Mouse (Mus musculus) CH12.LX (cell line): ENCODE measurements around the gene Rhbdf2. TPM values are rescaled to one million over a fixed set of nuclear protein-coding genes. Genes with fewer than 3 reads are reported as not detected.

Source experiments
- DNase-seq: peaks from one replicate; pipeline ENCODE4 v3.0.0-alpha.2; 2013; ENCODE audit errors: extremely low read depth
- H3K27ac ChIP-seq: 2 replicates; pipeline ENCODE4 v1.5.1; 2012; ENCODE audit warnings: low read depth, mild to moderate bottlenecking, control low read depth, moderate library complexity; ENCODE audit not compliant: insufficient read depth
- H3K27me3 ChIP-seq: replicated peaks from 2 replicates; pipeline ENCODE3; 2012; ENCODE audit warnings: inconsistent platforms
- H3K36me3 ChIP-seq, 2 experiments: replicated peaks in 1 of 2; 2 replicates each; pipeline versions ENCODE3 to v1.6.1; 2012; ENCODE audit warnings: inconsistent platforms in 1 of 2, low read length in 1 of 2, mild to moderate bottlenecking in 1 of 2, mixed read lengths in 1 of 2, moderate library complexity in 1 of 2; ENCODE audit not compliant: control insufficient read depth in 1 of 2, insufficient read depth in 1 of 2
- H3K4me1 ChIP-seq, 2 experiments: 2 replicates each; pipeline ENCODE4 v1.6.1; 2012; ENCODE audit warnings: inconsistent platforms in 1 of 2, moderate library complexity in 1 of 2; ENCODE audit not compliant: insufficient read depth in 2 of 2, control insufficient read depth in 1 of 2
- H3K4me2 ChIP-seq: 2 replicates; pipeline ENCODE4 v1.6.1; 2012; ENCODE audit warnings: low read depth, mild to moderate bottlenecking, control low read depth; ENCODE audit not compliant: poor library complexity, insufficient read depth, severe bottlenecking
- H3K4me3 ChIP-seq, 3 experiments: fragments of 150-350 bp in 1 of 3; sonication (generic) in 1 of 3; replicated peaks in 1 of 3; 2 replicates each; pipeline versions ENCODE3 to v1.5.1; 2011 to 2012; ENCODE audit warnings: low read depth in 2 of 3, low read length in 2 of 3, mild to moderate bottlenecking in 2 of 3, moderate library complexity in 2 of 3, control low read depth in 1 of 3, improper control_type of control experiment in 1 of 3, inconsistent platforms in 1 of 3, mixed read lengths in 1 of 3; ENCODE audit not compliant: poor library complexity in 1 of 3
- H3K79me2 ChIP-seq: replicated peaks from 2 replicates; pipeline ENCODE4 v1.6.1; 2012; ENCODE audit warnings: mild to moderate bottlenecking, moderate library complexity; ENCODE audit not compliant: control insufficient read depth, poor library complexity, insufficient read depth, severe bottlenecking; ENCODE audit errors: extremely low read depth
- H3K9ac ChIP-seq: 2 replicates; pipeline ENCODE4 v1.6.1; 2012; ENCODE audit warnings: low read depth, mild to moderate bottlenecking, control low read depth, moderate library complexity; ENCODE audit not compliant: insufficient read depth
- H3K9me3 ChIP-seq: replicated peaks from 2 replicates; pipeline ENCODE3; 2012; ENCODE audit warnings: low read length, inconsistent platforms, mixed read lengths
- BHLHE40 ChIP-seq: IDR thresholded peaks from 2 replicates; pipeline ENCODE4 v1.6.1; 2011; ENCODE audit warnings: mild to moderate bottlenecking, low read depth, low read length, improper control_type of control experiment
- CHD2 ChIP-seq: IDR thresholded peaks from 2 replicates; pipeline ENCODE4 v1.6.1; 2011; ENCODE audit warnings: low read length, improper control_type of control experiment
- CTCF ChIP-seq, 2 experiments: IDR thresholded peaks in 1 of 2; conservative IDR thresholded peaks in 1 of 2; 2 replicates each; pipeline ENCODE4 v1.5.1; 2011 to 2012; ENCODE audit warnings: low read depth in 2 of 2, low read length in 2 of 2, improper control_type of control experiment in 1 of 2, inconsistent platforms in 1 of 2, mild to moderate bottlenecking in 1 of 2, moderate library complexity in 1 of 2
- ELF1 ChIP-seq: IDR thresholded peaks from 2 replicates; pipeline ENCODE4 v1.6.1; 2014; ENCODE audit warnings: low read depth, mild to moderate bottlenecking, inconsistent platforms, low read length, improper control_type of control experiment
- ETS1 ChIP-seq: conservative IDR thresholded peaks from 2 replicates; pipeline ENCODE4 v1.6.1; 2012; ENCODE audit warnings: low read depth, mild to moderate bottlenecking, inconsistent platforms, low read length, improper control_type of control experiment, moderate library complexity
- HCFC1 ChIP-seq: IDR thresholded peaks from 2 replicates; pipeline ENCODE4 v1.6.1; 2012; ENCODE audit warnings: low read depth, mild to moderate bottlenecking, inconsistent platforms, low read length, improper control_type of control experiment
- IRF4 ChIP-seq: IDR thresholded peaks from 2 replicates; pipeline ENCODE4 v1.6.1; 2014; ENCODE audit warnings: low read depth, mild to moderate bottlenecking, inconsistent platforms, low read length, improper control_type of control experiment
- MAX ChIP-seq: IDR thresholded peaks from 2 replicates; pipeline ENCODE4 v1.6.1; 2011; ENCODE audit warnings: low read length, improper control_type of control experiment
- MEF2A ChIP-seq: IDR thresholded peaks from 2 replicates; pipeline ENCODE4 v1.6.1; 2014; ENCODE audit warnings: low read depth, mild to moderate bottlenecking, inconsistent platforms, low read length, improper control_type of control experiment, borderline replicate concordance
- PAX5 ChIP-seq: IDR thresholded peaks from 2 replicates; pipeline ENCODE4 v1.6.1; 2012; ENCODE audit warnings: low read length, inconsistent platforms, mixed read lengths
- POLR2A ChIP-seq: IDR thresholded peaks from 2 replicates; pipeline ENCODE4 v1.6.1; 2011; ENCODE audit warnings: low read depth, mild to moderate bottlenecking, improper control_type of control experiment, low read length
- POLR2AphosphoS2 ChIP-seq: IDR thresholded peaks from 2 replicates; pipeline ENCODE4 v1.6.1; 2011; ENCODE audit warnings: low read depth, low read length, improper control_type of control experiment
- RAD21 ChIP-seq: IDR thresholded peaks from 2 replicates; pipeline ENCODE4 v1.6.1; 2011; ENCODE audit warnings: low read depth, mild to moderate bottlenecking, low read length, improper control_type of control experiment, moderate library complexity
- RCOR1 ChIP-seq: conservative IDR thresholded peaks from 2 replicates; pipeline ENCODE4 v1.6.1; 2012; ENCODE audit warnings: low read depth, mild to moderate bottlenecking, inconsistent platforms, low read length, improper control_type of control experiment
- SIN3A ChIP-seq: IDR thresholded peaks from 2 replicates; pipeline ENCODE4 v1.6.1; 2012; ENCODE audit warnings: low read length, improper control_type of control experiment, inconsistent platforms
- SMC3 ChIP-seq: IDR thresholded peaks from 2 replicates; pipeline ENCODE4 v1.6.1; 2011; ENCODE audit warnings: low read depth, low read length, improper control_type of control experiment
- UBTF ChIP-seq: IDR thresholded peaks from 2 replicates; pipeline ENCODE4 v1.6.1; 2012; ENCODE audit warnings: low read depth, mild to moderate bottlenecking, inconsistent platforms, low read length, improper control_type of control experiment, moderate library complexity
- USF1 ChIP-seq: IDR thresholded peaks from 2 replicates; pipeline ENCODE4 v1.6.1; 2014; ENCODE audit warnings: low read depth, mild to moderate bottlenecking, inconsistent platforms, low read length, improper control_type of control experiment
- USF2 ChIP-seq: conservative IDR thresholded peaks from 2 replicates; pipeline ENCODE4 v1.6.1; 2011; ENCODE audit warnings: low read depth, low read length, improper control_type of control experiment
- ZKSCAN1 ChIP-seq: IDR thresholded peaks from 2 replicates; pipeline ENCODE4 v1.6.1; 2012; ENCODE audit warnings: low read depth, inconsistent platforms, low read length, improper control_type of control experiment, borderline replicate concordance
- ZNF384 ChIP-seq: IDR thresholded peaks from 2 replicates; pipeline ENCODE4 v1.6.1; 2012; ENCODE audit warnings: low read depth, low read length, improper control_type of control experiment, inconsistent platforms
- dilution Hi-C: fragments of 300-500 bp; cut with MboI; formaldehyde crosslinking; loops from 2 replicates; pipeline ENCODE4 v1.14.3; 2020; ENCODE audit warnings: low sequenced_read_pairs; ENCODE audit not compliant: extremely low pct_unique_long_range_greater_than_20kb, extremely low pct_ligation_motif_present
- in situ Hi-C: fragments of 300-500 bp; cut with MboI; formaldehyde crosslinking; loops from 3 replicates; pipeline ENCODE4 v1.14.3; 2019; ENCODE audit warnings: low sequenced_read_pairs, low pct_ligation_motif_present, low pct_unique_long_range_greater_than_20kb, mixed read lengths
- polyA plus RNA-seq: library from polyadenylated mRNA; unstranded; fragments of >175 nt; gene quantifications from 2 replicates; pipeline ENCODE4 v1.2.1, GENCODE M21; 2012; ENCODE audit warnings: low read depth; ENCODE audit not compliant: insufficient read length
- total RNA-seq, 2 experiments: library from RNA; depleted of rRNA; stranded (reverse); fragments of 300-350 nt in 1 of 2; fragments of >200 nt in 1 of 2; gene quantifications; 2 replicates each; pipeline ENCODE4 v1.2.3; 2012 to 2014

The Rhbdf2 gene
- total and polyA plus RNA-seq, 3 experiments, result 3.1 to 14.7 (median 12.1) TPM

DNA sequence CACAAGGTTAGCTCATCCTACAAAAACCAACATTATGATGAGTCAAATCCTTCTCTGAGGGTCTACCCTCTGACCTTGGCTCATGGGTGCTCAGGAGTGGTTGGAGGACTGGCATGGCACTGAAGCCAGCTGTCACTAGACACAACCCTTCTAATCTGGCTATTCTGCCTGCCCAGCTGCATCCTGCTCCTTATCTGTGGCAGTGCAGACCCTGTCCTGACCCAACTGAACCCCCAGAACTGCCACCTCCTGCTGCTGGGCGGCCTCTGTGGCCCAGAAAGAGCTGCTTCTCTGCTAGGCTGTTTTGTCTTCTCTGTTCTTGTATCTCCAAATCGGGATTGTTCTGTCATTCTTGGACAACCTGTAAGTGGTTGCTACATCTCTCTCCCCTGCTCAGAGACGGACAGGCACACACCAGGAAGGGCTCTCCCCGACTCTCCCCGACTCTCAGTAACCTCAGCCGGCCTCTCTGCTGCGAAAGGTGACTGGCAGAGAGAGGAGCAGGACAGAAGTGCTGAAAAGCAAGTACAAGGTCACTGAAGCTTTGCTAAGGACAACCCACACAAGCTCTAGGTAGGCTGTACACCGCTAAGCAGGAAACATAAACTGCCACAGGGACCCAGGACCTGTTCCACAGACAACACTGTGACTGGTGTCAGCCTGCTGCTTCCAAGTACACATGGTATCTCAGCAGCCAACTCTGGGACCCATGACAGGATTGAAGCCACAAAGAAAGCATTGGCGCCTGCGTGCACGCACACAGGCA lies 77.4 kb downstream of the Rhbdf2 start:
- in situ Hi-C loops (no loop called here), dilution Hi-C loops (no loop called here)
- H3K4me1 ChIP-seq, result peaks cover 3 to 19% of the 10 kb centered on the region in 2 experiments; a peak in 2 of 4 replicates
- no peak overlapping the region for H3K4me3 ChIP-seq
- no peak overlapping the region for H3K27ac ChIP-seq
- no peaks in the 10 kb centered on the region for H3K27me3 ChIP-seq
- peaks cover 41 to 82% of the 10 kb centered on the region in 2 experiments for H3K36me3 ChIP-seq
- TF ChIP-seq POLR2A (no peak), SMC3 (no peak), SIN3A (no peak), UBTF (no peak), ZNF384 (no peak), RAD21 (no peak), MAX (no peak), MEF2A (no peak), RCOR1 (no peak), USF1 (no peak)
- H3K79me2 ChIP-seq, result no peaks in the 10 kb centered on the region
- DNase-seq, result no peak
- H3K4me2 ChIP-seq, result no peak overlapping the region
- no peak overlapping the region for H3K9ac ChIP-seq
- peaks cover 4% of the 10 kb centered on the region for H3K9me3 ChIP-seq

DNA sequence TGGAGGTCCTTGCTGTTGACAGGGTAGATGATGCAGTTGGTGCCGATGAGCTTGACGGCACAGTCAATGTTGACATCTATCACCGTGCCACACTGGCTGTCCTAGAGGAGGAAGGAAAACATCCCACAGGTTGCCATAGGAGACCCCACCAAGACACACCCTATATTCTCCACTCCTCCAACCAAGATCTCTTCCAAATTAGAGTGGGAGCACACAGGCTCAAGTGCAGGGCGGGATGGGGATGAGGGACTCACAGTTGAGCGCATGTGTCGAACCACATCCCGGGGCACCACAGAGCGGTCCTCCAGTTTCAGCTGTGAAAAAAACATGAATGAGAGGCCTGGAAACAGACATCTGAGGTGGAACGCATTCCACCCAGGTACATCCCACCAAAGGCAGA lies 78.0 kb downstream of the Rhbdf2 start:
- Histone ChIP-seq H3K4me2 (no peak overlapping the region), H3K9me3 (peaks cover 4% of the 10 kb centered on the region), H3K27ac (no peak overlapping the region), H3K4me3 (no peak overlapping the region), H3K9ac (no peak overlapping the region), H3K27me3 (no peaks in the 10 kb centered on the region), H3K36me3 (peaks cover 48 to 83% of the 10 kb centered on the region in 2 experiments), H3K79me2 (no peaks in the 10 kb centered on the region), H3K4me1 (peaks cover 0 to 14% of the 10 kb centered on the region in 2 experiments; a peak in 2 of 4 replicates)
- in situ Hi-C loops, result no loop called here
- DNase-seq, result no peak
- no peak for TF ChIP-seq ETS1
- TF ChIP-seq IRF4, result no peak
- TF ChIP-seq ZNF384, result no peak
- no peak for TF ChIP-seq PAX5
- no peak for TF ChIP-seq BHLHE40
- no peak for TF ChIP-seq CTCF (conservative IDR thresholded peaks at IDR 0.05 in 1 of 2, IDR thresholded peaks at IDR 0.05 in 1 of 2; ENCODE audit: low read depth in 2 of 2, low read length in 2 of 2)
- TF ChIP-seq USF1, result no peak
- no peak for TF ChIP-seq POLR2AphosphoS2
- no peak for TF ChIP-seq SIN3A
- TF ChIP-seq ZKSCAN1, result no peak
- TF ChIP-seq HCFC1, result no peak
- TF ChIP-seq CHD2, result no peak
- TF ChIP-seq USF2, result no peak
- TF ChIP-seq SMC3, result no peak
- TF ChIP-seq ELF1, result no peak
- dilution Hi-C loops, result no loop called here

Other genes with a start within 250 kb of the Rhbdf2 start
- 17.2 and 39.3 TPM in 2 replicates for gene Rnf157, start 214.0 kb downstream of the Rhbdf2 start, total RNA-seq (2012; rRNA removed)
- 7.2 and 8.7 TPM in 2 replicates for gene Rnf157, start 214.0 kb downstream of the Rhbdf2 start, total RNA-seq (2014; rRNA removed)
- 8.7 and 10.9 TPM in 2 replicates for gene Rnf157, start 214.0 kb downstream of the Rhbdf2 start, polyA plus RNA-seq
- 321 and 436 TPM in 2 replicates for gene Ubald2, start 192.9 kb downstream of the Rhbdf2 start, total RNA-seq (2012; rRNA removed)
- 291 and 336 TPM in 2 replicates for gene Ubald2, start 192.9 kb downstream of the Rhbdf2 start, total RNA-seq (2014; rRNA removed)
- gene Ubald2, start 192.9 kb downstream of the Rhbdf2 start, polyA plus RNA-seq, result 222 and 228 TPM in 2 replicates
- 0.13 and 0.38 TPM in 2 replicates for gene Qrich2, start 160.8 kb downstream of the Rhbdf2 start, total RNA-seq (2012; rRNA removed)
- 0.23 and 0.32 TPM in 2 replicates for gene Qrich2, start 160.8 kb downstream of the Rhbdf2 start, total RNA-seq (2014; rRNA removed)
- gene Qrich2, start 160.8 kb downstream of the Rhbdf2 start, polyA plus RNA-seq, result 0.29 and 0.37 TPM in 2 replicates
- 114 and 118 TPM in 2 replicates for gene Prpsap1, start 132.8 kb downstream of the Rhbdf2 start, total RNA-seq (2012; rRNA removed)
- 79.8 and 93.5 TPM in 2 replicates for gene Prpsap1, start 132.8 kb downstream of the Rhbdf2 start, total RNA-seq (2014; rRNA removed)
- 112 and 114 TPM in 2 replicates for gene Prpsap1, start 132.8 kb downstream of the Rhbdf2 start, polyA plus RNA-seq
- gene Sphk1, start 96.1 kb downstream of the Rhbdf2 start, total RNA-seq (2012; rRNA removed), result 0.84 and 2.1 TPM in 2 replicates
- gene Sphk1, start 96.1 kb downstream of the Rhbdf2 start, total RNA-seq (2014; rRNA removed), result 0.20 and 0.89 TPM in 2 replicates
- 0.26 and 0.50 TPM in 2 replicates for gene Sphk1, start 96.1 kb downstream of the Rhbdf2 start, polyA plus RNA-seq
- gene Ube2o, start 45.6 kb downstream of the Rhbdf2 start, total RNA-seq (2012; rRNA removed), result 37.6 and 42.8 TPM in 2 replicates
- gene Ube2o, start 45.6 kb downstream of the Rhbdf2 start, total RNA-seq (2014; rRNA removed), result 12.6 and 12.7 TPM in 2 replicates
- 50.5 and 61.7 TPM in 2 replicates for gene Ube2o, start 45.6 kb downstream of the Rhbdf2 start, polyA plus RNA-seq
- gene Aanat, start 40.6 kb downstream of the Rhbdf2 start, total RNA-seq (2012; rRNA removed), result not detected in 2 replicates
- gene Aanat, start 40.6 kb downstream of the Rhbdf2 start, total RNA-seq (2014; rRNA removed), result not detected in 2 replicates
- not detected in 2 replicates for gene Aanat, start 40.6 kb downstream of the Rhbdf2 start, polyA plus RNA-seq
- not detected in 2 replicates for gene Prcd, start 26.5 kb upstream of the Rhbdf2 start, total RNA-seq (2012; rRNA removed)
- gene Prcd, start 26.5 kb upstream of the Rhbdf2 start, total RNA-seq (2014; rRNA removed), result not detected in 2 replicates
- gene Prcd, start 26.5 kb upstream of the Rhbdf2 start, polyA plus RNA-seq, result not detected in 2 replicates
- gene Cygb, start 27.3 kb upstream of the Rhbdf2 start, total RNA-seq (2012; rRNA removed), result not detected in 2 replicates
- gene Cygb, start 27.3 kb upstream of the Rhbdf2 start, total RNA-seq (2014; rRNA removed), result not detected in 2 replicates
- 0.11 TPM in 1 of 2 replicates, not detected in the other for gene Cygb, start 27.3 kb upstream of the Rhbdf2 start, polyA plus RNA-seq
- gene St6galnac1, start 148.5 kb upstream of the Rhbdf2 start, total RNA-seq (2012; rRNA removed), result not detected in 2 replicates
- not detected in 2 replicates for gene St6galnac1, start 148.5 kb upstream of the Rhbdf2 start, total RNA-seq (2014; rRNA removed)
- gene St6galnac1, start 148.5 kb upstream of the Rhbdf2 start, polyA plus RNA-seq, result not detected in 2 replicates
- not detected in 2 replicates for gene Mxra7, start 201.0 kb upstream of the Rhbdf2 start, total RNA-seq (2012; rRNA removed)
- gene Mxra7, start 201.0 kb upstream of the Rhbdf2 start, total RNA-seq (2014; rRNA removed), result not detected in 2 replicates
- not detected in 2 replicates for gene Mxra7, start 201.0 kb upstream of the Rhbdf2 start, polyA plus RNA-seq
- gene Mettl23, start 216.3 kb upstream of the Rhbdf2 start, total RNA-seq (2012; rRNA removed), result 60.1 and 63.7 TPM in 2 replicates
- gene Mettl23, start 216.3 kb upstream of the Rhbdf2 start, total RNA-seq (2014; rRNA removed), result 64.9 and 82.2 TPM in 2 replicates
- gene Mettl23, start 216.3 kb upstream of the Rhbdf2 start, polyA plus RNA-seq, result 30.6 and 44.5 TPM in 2 replicates
- 106 and 110 TPM in 2 replicates for gene Jmjd6, start 216.4 kb upstream of the Rhbdf2 start, total RNA-seq (2012; rRNA removed)
- gene Jmjd6, start 216.4 kb upstream of the Rhbdf2 start, total RNA-seq (2014; rRNA removed), result 104 and 116 TPM in 2 replicates
- gene Jmjd6, start 216.4 kb upstream of the Rhbdf2 start, polyA plus RNA-seq, result 109 and 133 TPM in 2 replicates
- gene Mfsd11, start 225.4 kb upstream of the Rhbdf2 start, total RNA-seq (2012; rRNA removed), result 13.2 and 16.0 TPM in 2 replicates
- 3.7 and 4.1 TPM in 2 replicates for gene Mfsd11, start 225.4 kb upstream of the Rhbdf2 start, total RNA-seq (2014; rRNA removed)
- gene Mfsd11, start 225.4 kb upstream of the Rhbdf2 start, polyA plus RNA-seq, result 15.4 and 17.7 TPM in 2 replicates
- gene Srsf2, start 226.1 kb upstream of the Rhbdf2 start, total RNA-seq (2012; rRNA removed), result 298 and 478 TPM in 2 replicates
- 443 and 471 TPM in 2 replicates for gene Srsf2, start 226.1 kb upstream of the Rhbdf2 start, total RNA-seq (2014; rRNA removed)
- 1,116 and 1,224 TPM in 2 replicates for gene Srsf2, start 226.1 kb upstream of the Rhbdf2 start, polyA plus RNA-seq